Mouse (Mus musculus): ENCODE data around the gene Pparg. TPM values are rescaled to one million over a fixed set of nuclear protein-coding genes. Genes with fewer than 3 reads are reported as not detected.

Gene Pparg
- polyA plus RNA-seq, 1 experiment = not detected

- WGBS = 55% methylated on average over 6 of the region's 6 CpGs
- TF ChIP-seq CTCF (IDR thresholded peaks at IDR 0.05; ENCODE audit: insufficient read depth, low read depth, low read length) = no peak
- no peak for TF ChIP-seq POLR2A (IDR thresholded peaks at IDR 0.05; ENCODE audit: insufficient read depth, low read depth, low read length)
- H3K4me1 ChIP-seq (ENCODE audit: control insufficient read depth, insufficient read depth, low read length) = peaks cover 1% of the 10 kb centered on the region
- no peak overlapping the region for H3K4me3 ChIP-seq (ENCODE audit: insufficient read depth, low read depth, low read length)
- H3K27ac ChIP-seq (ENCODE audit: insufficient read depth, low read depth, low read length) = no peak overlapping the region
These were observed 124.9 kb downstream of the Pparg start for GRCm38 (mm10) chr6:115485635-115486034.

- no peak overlapping the region for H3K4me3 ChIP-seq (ENCODE audit: insufficient read depth, low read depth, low read length)
- TF ChIP-seq CTCF (IDR thresholded peaks at IDR 0.05; ENCODE audit: insufficient read depth, low read depth, low read length) (no peak), POLR2A (IDR thresholded peaks at IDR 0.05; ENCODE audit: insufficient read depth, low read depth, low read length) (no peak)
- 83% methylated on average over 9 of the region's 9 CpGs for WGBS
- peaks cover 5% of the 10 kb centered on the region for H3K4me1 ChIP-seq (ENCODE audit: control insufficient read depth, insufficient read depth, low read length)
- no peak overlapping the region for H3K27ac ChIP-seq (ENCODE audit: insufficient read depth, low read depth, low read length)
These were observed 129.1 kb downstream of the Pparg start for GRCm38 (mm10) chr6:115489831-115490230.

GRCm38 (mm10) chr6:115492952-115493613 lies 132.3 kb downstream of the Pparg start:
- TF ChIP-seq POLR2A (IDR thresholded peaks at IDR 0.05; ENCODE audit: insufficient read depth, low read depth, low read length) (no peak), CTCF (IDR thresholded peaks at IDR 0.05; ENCODE audit: insufficient read depth, low read depth, low read length) (no peak)
- H3K27ac ChIP-seq (ENCODE audit: insufficient read depth, low read depth, low read length) = peak overlapping the region; percentile 34
- peaks cover 5% of the 10 kb centered on the region for H3K4me1 ChIP-seq (ENCODE audit: control insufficient read depth, insufficient read depth, low read length)
- no peak overlapping the region for H3K4me3 ChIP-seq (ENCODE audit: insufficient read depth, low read depth, low read length)
- 52% methylated on average over 11 of the region's 11 CpGs for WGBS

- TF ChIP-seq POLR2A (IDR thresholded peaks at IDR 0.05; ENCODE audit: insufficient read depth, low read depth, low read length) (no peak), CTCF (IDR thresholded peaks at IDR 0.05; ENCODE audit: insufficient read depth, low read depth, low read length) (no peak)
- H3K4me1 ChIP-seq (ENCODE audit: control insufficient read depth, insufficient read depth, low read length) = peaks cover 5% of the 10 kb centered on the region
- H3K27ac ChIP-seq (ENCODE audit: insufficient read depth, low read depth, low read length) = peak overlapping the region; percentile 42
- no peak overlapping the region for H3K4me3 ChIP-seq (ENCODE audit: insufficient read depth, low read depth, low read length)
These were observed 133.1 kb downstream of the Pparg start for GRCm38 (mm10) chr6:115493824-115494223.

- Histone ChIP-seq H3K27ac (ENCODE audit: insufficient read depth, low read depth, low read length) (no peak overlapping the region), H3K4me1 (ENCODE audit: control insufficient read depth, insufficient read depth, low read length) (peaks cover 9% of the 10 kb centered on the region), H3K4me3 (ENCODE audit: insufficient read depth, low read depth, low read length) (no peak overlapping the region)
- TF ChIP-seq CTCF (IDR thresholded peaks at IDR 0.05; ENCODE audit: insufficient read depth, low read depth, low read length) (no peak), POLR2A (IDR thresholded peaks at IDR 0.05; ENCODE audit: insufficient read depth, low read depth, low read length) (no peak)
- WGBS = 51% methylated on average over 14 of the region's 14 CpGs
These were observed 138.8 kb downstream of the Pparg start for GRCm38 (mm10) chr6:115499540-115499939.

GRCm38 (mm10) chr6:115500234-115500633 lies 139.5 kb downstream of the Pparg start:
- no peak for TF ChIP-seq POLR2A (IDR thresholded peaks at IDR 0.05; ENCODE audit: insufficient read depth, low read depth, low read length)
- no peak for TF ChIP-seq CTCF (IDR thresholded peaks at IDR 0.05; ENCODE audit: insufficient read depth, low read depth, low read length)
- Histone ChIP-seq H3K4me1 (ENCODE audit: control insufficient read depth, insufficient read depth, low read length) (peaks cover 16% of the 10 kb centered on the region), H3K4me3 (ENCODE audit: insufficient read depth, low read depth, low read length) (no peak overlapping the region), H3K27ac (ENCODE audit: insufficient read depth, low read depth, low read length) (no peak overlapping the region)
- 91% methylated on average over 10 of the region's 10 CpGs for WGBS

- Histone ChIP-seq H3K4me3 (ENCODE audit: insufficient read depth, low read depth, low read length) (no peak overlapping the region), H3K27ac (ENCODE audit: insufficient read depth, low read depth, low read length) (no peak overlapping the region), H3K4me1 (ENCODE audit: control insufficient read depth, insufficient read depth, low read length) (peaks cover 17% of the 10 kb centered on the region)
- WGBS = 74% methylated on average over 3 of the region's 3 CpGs
- TF ChIP-seq CTCF (IDR thresholded peaks at IDR 0.05; ENCODE audit: insufficient read depth, low read depth, low read length) (no peak), POLR2A (IDR thresholded peaks at IDR 0.05; ENCODE audit: insufficient read depth, low read depth, low read length) (no peak)
These were observed 140.4 kb downstream of the Pparg start for GRCm38 (mm10) chr6:115501131-115501530.

GRCm38 (mm10) chr6:115503038-115503437 lies 142.3 kb downstream of the Pparg start:
- WGBS = 99% methylated on average over 4 of the region's 4 CpGs
- Histone ChIP-seq H3K27ac (ENCODE audit: insufficient read depth, low read depth, low read length) (no peak overlapping the region), H3K4me3 (ENCODE audit: insufficient read depth, low read depth, low read length) (no peak overlapping the region), H3K4me1 (ENCODE audit: control insufficient read depth, insufficient read depth, low read length) (peaks cover 17% of the 10 kb centered on the region)
- TF ChIP-seq POLR2A (IDR thresholded peaks at IDR 0.05; ENCODE audit: insufficient read depth, low read depth, low read length) (no peak), CTCF (IDR thresholded peaks at IDR 0.05; ENCODE audit: insufficient read depth, low read depth, low read length) (no peak)

- no peak overlapping the region for H3K4me3 ChIP-seq (ENCODE audit: insufficient read depth, low read depth, low read length)
These were observed 142.9 kb downstream of the Pparg start for GRCm38 (mm10) chr6:115503549-115504159.

More at GRCm38 (mm10) chr6:115503549-115504159, 142.9 kb downstream of the Pparg start:
- TF ChIP-seq POLR2A (IDR thresholded peaks at IDR 0.05; ENCODE audit: insufficient read depth, low read depth, low read length) (no peak), CTCF (IDR thresholded peaks at IDR 0.05; ENCODE audit: insufficient read depth, low read depth, low read length) (no peak)
- H3K4me1 ChIP-seq (ENCODE audit: control insufficient read depth, insufficient read depth, low read length) = peaks cover 17% of the 10 kb centered on the region
- H3K27ac ChIP-seq (ENCODE audit: insufficient read depth, low read depth, low read length) = no peak overlapping the region
- WGBS = 92% methylated on average over 10 of the region's 10 CpGs
